Mouse (Mus musculus) stomach, embryonic 16.5 days (tissue): ENCODE data around the gene Nop10. TPM values are rescaled to one million over a fixed set of nuclear protein-coding genes. Genes with fewer than 3 reads are reported as not detected.

ENCODE experiments used
- ATAC-seq: fragments of 200-750 bp; cut with Nextera tagmentation; 2 replicates; pipeline ENCODE4 v1.8.0; 2017; ENCODE audit warnings: moderate number of reproducible peaks, moderate TSS enrichment; ENCODE audit not compliant: insufficient read depth, low FRiP score
- H3K27ac ChIP-seq: fragments of 300-500 bp; sonication (generic); 2 replicates; pipeline ENCODE4 v1.5.1; 2014; ENCODE audit warnings: low read length
- H3K27me3 ChIP-seq: fragments of 300-500 bp; sonication (generic); 2 replicates; pipeline ENCODE4 v1.6.1; 2014; ENCODE audit warnings: low read length, control low read depth, mixed read lengths; ENCODE audit not compliant: control insufficient read depth, insufficient read depth
- H3K36me3 ChIP-seq: fragments of 300-500 bp; sonication (generic); 2 replicates; pipeline ENCODE4 v1.6.1; 2014; ENCODE audit warnings: low read length; ENCODE audit not compliant: control insufficient read depth, insufficient read depth
- H3K4me1 ChIP-seq: fragments of 300-500 bp; sonication (generic); 2 replicates; pipeline ENCODE4 v1.6.1; 2014; ENCODE audit warnings: low read length, control low read depth, mixed read lengths; ENCODE audit not compliant: control insufficient read depth, insufficient read depth
- H3K4me2 ChIP-seq: fragments of 300-500 bp; sonication (generic); 2 replicates; pipeline ENCODE4 v1.6.1; 2014; ENCODE audit warnings: low read depth, low read length, mixed read lengths
- H3K4me3 ChIP-seq: fragments of 300-500 bp; sonication (generic); replicated peaks from 2 replicates; pipeline ENCODE4 v1.5.1; 2014; ENCODE audit warnings: mild to moderate bottlenecking, low read length
- H3K9ac ChIP-seq: fragments of 300-500 bp; sonication (generic); 2 replicates; pipeline ENCODE4 v1.6.1; 2014; ENCODE audit warnings: low read length
- H3K9me3 ChIP-seq: fragments of 300-500 bp; sonication (generic); replicated peaks from 2 replicates; pipeline ENCODE4 v1.6.1; 2016; ENCODE audit warnings: low read length, control low read depth; ENCODE audit not compliant: control insufficient read depth
- WGBS: fragments of 180-500 bp; shearing (Covaris S2); extraction: QIAGEN DNeasy Blood & Tissue Kit; methylation state at CpG from one replicate; pipeline ENCODE4 v1.1.7; 2014; 5-methylcytosine and 5-hydroxymethylcytosine counted together
- polyA plus RNA-seq: library from polyadenylated mRNA; unstranded; fragments of >200 nt; fragmentation: Nextera tagmentation; extraction: Ambion mirVana; gene quantifications from 2 replicates; pipeline ENCODE4 v1.2.1, GENCODE M21; 2015

Gene Nop10
- 193 and 215 TPM in 2 replicates for polyA plus RNA-seq

GRCm38 (mm10) chr2:112261748-112262653, at the start of gene Nop10:
TSS of gene Nop10 (plus strand) at chr2:112261926.
- H3K4me3 ChIP-seq, result peak within 1 kb of the TSS; percentile 65
- peak; percentile 54; the same call in 1 of the 2 replicates for ATAC-seq
- H3K4me1 ChIP-seq, result peaks cover 21% of the 10 kb centered on the region
- H3K27me3 ChIP-seq, result no peaks in the 10 kb centered on the region
- H3K36me3 ChIP-seq, result no peaks in the 10 kb centered on the region
- WGBS, result under 1% methylated on average over 36 of the region's 36 CpGs
- peak within 1 kb of the TSS; percentile 65 for H3K4me2 ChIP-seq
- H3K27ac ChIP-seq, result peak within 1 kb of the TSS; percentile 54
- no peaks in the 10 kb centered on the region for H3K9me3 ChIP-seq
- peak within 1 kb of the TSS; percentile 68 for H3K9ac ChIP-seq

DNA sequence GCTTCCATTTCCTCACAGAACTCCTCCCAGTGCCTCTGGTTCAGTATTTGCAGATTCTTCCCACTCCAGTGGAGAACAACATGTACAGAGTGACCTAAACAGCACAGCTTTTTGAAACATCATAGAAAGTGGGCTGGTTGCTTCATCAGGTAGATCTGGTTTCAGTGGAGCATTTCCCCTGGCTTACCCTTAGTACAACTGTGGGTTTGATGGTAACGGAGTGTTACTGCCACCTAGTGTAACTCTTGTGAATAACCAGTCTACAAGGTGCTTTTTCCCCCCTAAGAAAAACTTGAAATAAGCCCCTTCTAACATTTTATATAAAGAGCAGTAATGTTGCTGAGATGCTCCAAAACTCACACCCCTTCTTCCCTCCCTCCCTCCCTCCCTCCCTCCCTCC, 45.7 kb upstream of the Nop10 start:
- H3K4me1 ChIP-seq, result no peaks in the 10 kb centered on the region
- no peak overlapping the region for H3K27ac ChIP-seq
- no peaks in the 10 kb centered on the region for H3K36me3 ChIP-seq
- H3K4me2 ChIP-seq, result no peak overlapping the region
- no peak for ATAC-seq
- no peaks in the 10 kb centered on the region for H3K27me3 ChIP-seq
- H3K4me3 ChIP-seq, result no peak overlapping the region
- H3K9ac ChIP-seq, result no peak overlapping the region
- no peaks in the 10 kb centered on the region for H3K9me3 ChIP-seq
- 9% methylated on average over 1 of the region's 1 CpGs for WGBS

- Histone ChIP-seq H3K9ac (no peak overlapping the region), H3K27ac (no peak overlapping the region), H3K9me3 (no peaks in the 10 kb centered on the region), H3K36me3 (no peaks in the 10 kb centered on the region), H3K4me2 (no peak overlapping the region), H3K27me3 (no peaks in the 10 kb centered on the region), H3K4me3 (no peak overlapping the region), H3K4me1 (no peaks in the 10 kb centered on the region)
- no peak for ATAC-seq
- WGBS, result 64% methylated on average over 6 of the region's 6 CpGs
These were observed 44.1 kb upstream of the Nop10 start for GRCm38 (mm10) chr2:112217614-112218013.

DNA sequence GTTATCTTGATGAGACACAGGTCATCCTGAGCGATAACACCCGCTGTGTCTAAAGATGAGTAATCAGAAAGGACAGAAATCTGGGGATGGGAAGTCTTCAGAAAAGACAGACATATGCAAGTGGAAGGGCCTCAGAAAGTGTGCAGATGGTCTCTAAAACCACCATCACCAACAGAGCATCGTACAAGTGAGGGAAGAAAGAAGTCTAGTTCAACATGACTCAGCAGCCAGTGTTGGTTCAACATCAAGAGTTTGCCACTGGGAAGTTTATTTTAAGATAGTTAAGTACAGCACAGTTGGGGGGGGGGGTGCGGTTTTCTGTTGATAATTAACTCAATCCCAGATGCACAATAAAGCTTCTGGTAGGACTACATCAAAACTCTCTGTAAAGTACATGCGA, 40.8 kb upstream of the Nop10 start:
- no peak overlapping the region for H3K4me3 ChIP-seq
- 69% methylated on average over 5 of the region's 5 CpGs for WGBS
- no peak overlapping the region for H3K4me2 ChIP-seq
- H3K36me3 ChIP-seq, result no peaks in the 10 kb centered on the region
- ATAC-seq, result no peak
- H3K27me3 ChIP-seq, result no peaks in the 10 kb centered on the region
- no peak overlapping the region for H3K9ac ChIP-seq
- no peak overlapping the region for H3K27ac ChIP-seq
- H3K9me3 ChIP-seq, result no peaks in the 10 kb centered on the region
- H3K4me1 ChIP-seq, result no peaks in the 10 kb centered on the region

GRCm38 (mm10) chr2:112222607-112223006, 39.1 kb upstream of the Nop10 start:
- WGBS, result 65% methylated on average over 5 of the region's 5 CpGs
- no peaks in the 10 kb centered on the region for H3K36me3 ChIP-seq
- H3K9ac ChIP-seq, result no peak overlapping the region

DNA sequence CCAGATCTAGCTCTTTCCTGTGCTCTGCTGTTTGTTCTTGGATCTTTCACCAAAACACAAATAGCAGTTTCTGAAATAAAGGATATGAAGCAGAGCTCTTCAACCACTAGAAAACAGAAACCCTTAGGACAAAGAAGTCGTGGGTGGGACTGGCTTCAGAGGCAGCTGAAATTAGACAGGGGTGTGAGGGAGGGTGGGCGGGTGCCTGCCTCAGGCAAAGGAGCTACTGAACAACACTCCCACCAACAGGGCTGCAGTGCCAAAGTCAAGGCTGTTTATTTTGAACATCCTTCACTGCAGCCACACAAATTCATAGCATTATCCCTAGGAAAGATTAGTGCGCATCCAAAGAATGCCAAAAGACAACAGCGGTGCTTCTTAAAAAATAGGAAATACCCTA, 37.4 kb upstream of the Nop10 start:
- Histone ChIP-seq H3K27me3 (no peaks in the 10 kb centered on the region), H3K4me2 (no peak overlapping the region), H3K9me3 (no peaks in the 10 kb centered on the region), H3K27ac (no peak overlapping the region), H3K9ac (no peak overlapping the region), H3K4me1 (no peaks in the 10 kb centered on the region), H3K4me3 (no peak overlapping the region), H3K36me3 (no peaks in the 10 kb centered on the region)
- WGBS, result 57% methylated on average over 4 of the region's 4 CpGs
- ATAC-seq, result no peak

More at GRCm38 (mm10) chr2:112222607-112223006, 39.1 kb upstream of the Nop10 start:
- H3K4me3 ChIP-seq, result no peak overlapping the region
- H3K27me3 ChIP-seq, result no peaks in the 10 kb centered on the region
- H3K4me1 ChIP-seq, result no peaks in the 10 kb centered on the region
- H3K9me3 ChIP-seq, result no peaks in the 10 kb centered on the region
- H3K27ac ChIP-seq, result no peak overlapping the region
- H3K4me2 ChIP-seq, result no peak overlapping the region
- ATAC-seq, result no peak

DNA sequence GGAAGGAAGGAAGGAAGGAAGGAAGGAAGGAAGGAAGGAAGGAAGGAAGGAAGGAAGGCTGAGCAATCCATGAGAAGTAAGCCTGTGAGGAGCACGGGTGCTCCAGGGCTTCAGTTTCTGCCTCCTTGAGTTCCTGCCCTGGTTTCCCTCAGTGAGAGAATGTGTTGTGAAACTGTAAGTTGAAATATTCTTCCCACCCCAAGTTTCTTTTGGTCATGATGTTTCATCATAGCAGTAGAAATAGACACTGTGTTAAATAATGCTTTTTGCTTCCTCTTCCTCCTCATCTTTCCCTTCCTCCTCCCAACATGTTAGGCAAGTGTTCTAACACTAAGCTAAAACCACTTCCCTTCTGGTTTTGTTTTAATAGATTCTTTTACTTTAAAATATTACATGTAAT, 29.1 kb upstream of the Nop10 start:
- no peaks in the 10 kb centered on the region for H3K36me3 ChIP-seq
- no peaks in the 10 kb centered on the region for H3K9me3 ChIP-seq
- H3K27me3 ChIP-seq, result no peaks in the 10 kb centered on the region
- ATAC-seq, result no peak
- 81% methylated on average over 1 of the region's 1 CpGs for WGBS
- H3K9ac ChIP-seq, result no peak overlapping the region
- no peak overlapping the region for H3K4me2 ChIP-seq
- 0 out of 2 replicates have a peak, but pooled peaks cover under 1% of the 10 kb centered on the region for H3K4me1 ChIP-seq
- no peak overlapping the region for H3K27ac ChIP-seq
- H3K4me3 ChIP-seq, result no peak overlapping the region

DNA sequence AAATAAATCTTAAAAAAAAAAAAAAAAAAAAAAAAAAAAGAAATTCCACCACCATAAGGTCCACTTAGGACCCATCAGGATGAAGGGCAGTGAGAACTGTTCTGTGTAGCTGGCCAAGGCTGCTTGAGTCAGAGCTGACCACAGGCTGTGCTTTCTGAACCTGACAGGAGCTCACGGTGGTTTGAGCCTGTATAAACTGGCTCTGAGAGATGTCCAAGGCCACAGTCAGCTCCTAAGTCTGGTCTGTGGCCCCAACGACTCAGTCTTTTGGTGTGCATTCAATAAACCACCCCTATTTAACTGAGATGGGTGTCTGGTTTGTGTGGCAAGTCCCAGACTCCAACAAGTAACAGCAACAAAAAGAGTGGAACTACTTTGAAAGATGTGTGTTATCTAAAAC, 25.1 kb upstream of the Nop10 start:
- no peak for ATAC-seq
- Histone ChIP-seq H3K27ac (no peak overlapping the region), H3K9me3 (no peaks in the 10 kb centered on the region), H3K9ac (no peak overlapping the region), H3K4me2 (no peak overlapping the region), H3K4me3 (no peak overlapping the region), H3K36me3 (no peaks in the 10 kb centered on the region), H3K27me3 (no peaks in the 10 kb centered on the region), H3K4me1 (peaks cover 14% of the 10 kb centered on the region)
- WGBS, result 83% methylated on average over 2 of the region's 2 CpGs

DNA sequence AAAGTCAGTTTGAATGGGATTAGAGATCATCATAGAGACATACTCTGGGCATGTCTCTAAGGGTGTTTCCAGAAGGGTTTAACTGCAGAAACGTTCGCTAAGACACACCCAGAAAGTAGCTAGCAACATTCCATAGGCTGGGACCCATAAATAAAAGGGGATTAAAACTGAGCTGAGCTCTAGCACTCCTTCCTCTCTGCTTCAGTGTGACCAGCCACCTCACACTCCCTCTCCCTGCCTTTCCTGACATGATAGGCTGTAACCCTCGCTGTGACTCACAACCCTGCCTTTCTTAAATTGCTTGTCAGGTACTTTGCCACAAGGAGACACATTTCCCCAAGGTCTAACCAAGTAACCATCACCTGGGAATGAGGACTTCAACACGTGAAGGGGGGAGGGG, 23.7 kb upstream of the Nop10 start:
- Histone ChIP-seq H3K9ac (no peak overlapping the region), H3K27ac (peak overlapping the region; percentile 69), H3K36me3 (no peaks in the 10 kb centered on the region), H3K4me1 (peaks cover 15% of the 10 kb centered on the region), H3K9me3 (no peaks in the 10 kb centered on the region), H3K4me2 (peak overlapping the region; percentile 97; the same call in 1 of the 2 replicates), H3K27me3 (no peaks in the 10 kb centered on the region), H3K4me3 (no peak overlapping the region)
- no peak; the same call in 1 of the 2 replicates for ATAC-seq
- WGBS, result 6% methylated on average over 4 of the region's 4 CpGs
